28 mouse cellular contexts compared by ENCODE assay signal in the genomic region with DNA sequence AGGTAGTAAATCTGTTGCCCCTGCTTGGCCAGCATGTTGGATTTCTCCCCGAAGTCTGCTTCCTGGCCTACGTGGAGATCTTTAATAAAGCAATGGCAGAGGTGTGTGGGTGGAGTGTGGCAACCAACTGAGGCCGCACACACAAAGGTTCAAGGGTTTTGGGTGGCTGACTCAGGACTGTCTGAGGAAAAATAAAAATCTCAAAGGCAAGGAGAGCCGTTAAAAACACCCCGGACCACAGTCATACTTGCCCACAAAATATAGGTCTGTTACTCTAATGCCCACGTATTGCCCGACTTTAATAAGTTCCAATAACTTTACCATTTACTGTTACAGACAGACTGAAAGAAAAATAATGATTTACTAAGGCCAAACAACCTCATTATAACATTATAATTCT.
"Had no signal": no experiment of that assay in that cellular context is flagged by ENCODE, and none has a peak within 500 bp of the region (broad histone marks: within the 10 kb centered on the region; RNA-seq: fewer than 3 reads in every experiment).

No protein-coding gene starts in this region.

- H3K27ac ChIP-seq: embryonic facial prominence, embryonic 10.5 days; embryonic facial prominence, embryonic 12.5 days; embryonic facial prominence, embryonic 13.5 days; embryonic facial prominence, embryonic 15.5 days; forebrain, embryonic 10.5 days; forebrain, embryonic 12.5 days; forebrain, embryonic 13.5 days; forebrain, embryonic 15.5 days; gastrocnemius, adult 2 months; heart, adult 2 months had no signal

- H3K9me3 ChIP-seq: embryonic facial prominence, embryonic 10.5 days; embryonic facial prominence, embryonic 12.5 days; embryonic facial prominence, embryonic 13.5 days; embryonic facial prominence, embryonic 15.5 days; forebrain, embryonic 10.5 days; forebrain, embryonic 12.5 days; forebrain, embryonic 13.5 days; forebrain, embryonic 15.5 days had no signal

- H3K27me3 ChIP-seq: embryonic facial prominence, embryonic 12.5 days; embryonic facial prominence, embryonic 13.5 days; embryonic facial prominence, embryonic 15.5 days; forebrain, embryonic 12.5 days; forebrain, embryonic 13.5 days; forebrain, embryonic 15.5 days had no signal

- H3K4me3 ChIP-seq: embryonic facial prominence, embryonic 10.5 days; embryonic facial prominence, embryonic 12.5 days; embryonic facial prominence, embryonic 13.5 days; embryonic facial prominence, embryonic 15.5 days; erythroblast, embryonic 14.5 days; forebrain, embryonic 10.5 days; forebrain, embryonic 12.5 days; forebrain, embryonic 13.5 days; forebrain, embryonic 15.5 days; gastrocnemius, adult 2 months; heart, adult 2 months had no signal

- H3K9ac ChIP-seq: embryonic facial prominence, embryonic 12.5 days; embryonic facial prominence, embryonic 13.5 days; embryonic facial prominence, embryonic 15.5 days; forebrain, embryonic 12.5 days; forebrain, embryonic 13.5 days; forebrain, embryonic 15.5 days; forebrain, postnatal 0 days had no signal

- H3K4me1 ChIP-seq: embryonic facial prominence, embryonic 12.5 days; embryonic facial prominence, embryonic 13.5 days; embryonic facial prominence, embryonic 15.5 days; forebrain, embryonic 10.5 days; forebrain, embryonic 12.5 days; forebrain, embryonic 13.5 days; forebrain, embryonic 15.5 days had no signal

- H3K4me2 ChIP-seq: embryonic facial prominence, embryonic 12.5 days; embryonic facial prominence, embryonic 13.5 days; embryonic facial prominence, embryonic 15.5 days; forebrain, embryonic 12.5 days; forebrain, embryonic 13.5 days; forebrain, embryonic 15.5 days had no signal

- DNase-seq: cerebellum, adult 2 months; cerebellum, adult 8-10 months; cerebellum, adult 9-10 months; cerebellum, adult 9-11 months; cerebellum, postnatal 10 days; cerebellum, postnatal 14 days; cerebellum, postnatal 25 days; cerebellum, postnatal 36 days; embryo, embryonic 11 days; forebrain, postnatal 0 days; gastrocnemius, adult 2 months; gastrocnemius, postnatal 10 days; gastrocnemius, postnatal 14 days; gastrocnemius, postnatal 25 days; gastrocnemius, postnatal 36 days; heart, adult 18-20 months; heart, adult 2 months had no signal

- ATAC-seq: forebrain, embryonic 13.5 days; forebrain, embryonic 14.5 days; forebrain, embryonic 15.5 days; forebrain, embryonic 16.5 days; forebrain, postnatal 0 days had no signal

- H3K36me3 ChIP-seq: embryonic facial prominence, embryonic 10.5 days; embryonic facial prominence, embryonic 12.5 days; embryonic facial prominence, embryonic 13.5 days; embryonic facial prominence, embryonic 15.5 days; forebrain, embryonic 10.5 days; forebrain, embryonic 12.5 days; forebrain, embryonic 15.5 days had no signal
